Mouse (Mus musculus): ENCODE data around the gene Nisch. TPM values are rescaled to one million over a fixed set of nuclear protein-coding genes. Genes with fewer than 3 reads are reported as not detected.

Nisch gene
- polyA plus RNA-seq, 1 experiment from 2014 or later, result 197 TPM

DNA sequence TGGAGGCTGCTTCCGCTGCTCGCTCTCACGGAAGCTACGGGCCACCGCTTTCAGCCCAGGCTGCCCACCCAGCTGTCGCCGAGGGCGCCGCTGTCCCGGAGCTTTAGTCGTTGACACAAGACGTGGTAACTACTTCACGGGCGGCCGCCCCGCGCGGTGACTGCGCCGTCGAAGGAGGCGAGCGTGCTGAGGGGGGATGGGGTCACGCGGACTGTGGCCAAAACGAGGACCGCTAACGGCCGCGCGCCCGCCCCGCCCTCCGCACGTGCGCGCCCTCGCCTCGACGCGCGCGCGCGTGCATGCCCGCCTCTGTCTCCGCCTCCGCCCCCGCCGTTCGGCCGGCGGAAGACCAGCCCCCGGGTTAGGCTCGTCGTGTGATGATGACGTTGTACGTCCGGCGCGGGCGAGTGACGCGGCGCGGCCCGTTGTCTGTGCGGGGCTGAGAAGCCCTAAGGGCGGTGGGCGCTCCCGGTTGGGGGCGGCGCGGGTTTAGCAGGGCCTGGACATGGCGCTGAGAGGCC is 34.4 kb upstream of the Nisch start, which contains the start of the genes Phf7 and Bap1:
Gene Phf7, minus strand, starts transcription at position 234 of the 521 bp plus-strand sequence.
Gene Bap1, plus strand, starts transcription at position 367 of the 521 bp plus-strand sequence.
- Histone ChIP-seq H3K27me3 (ENCODE audit: insufficient read depth, low read length) (no peaks in the 10 kb centered on the region), H3K36me3 (ENCODE audit: insufficient read depth, low read length) (peaks cover 34% of the 10 kb centered on the region), H3K4me3 (replicated peaks; ENCODE audit: low read depth, low read length) (peak within 1 kb of the TSS; percentile 99), H3K9ac (ENCODE audit: low read depth, low read length) (peak within 1 kb of the TSS; percentile 99), H3K9me3 (replicated peaks; ENCODE audit: low read length) (no peaks in the 10 kb centered on the region), H3K4me2 (ENCODE audit: low read length) (peak within 1 kb of the TSS; percentile 83), H3K4me1 (replicated peaks; ENCODE audit: insufficient read depth, low read length) (0 out of 2 replicates have a peak, but pooled peaks cover 3% of the 10 kb centered on the region), H3K27ac (peak within 1 kb of the TSS; percentile 90)
- peak; percentile 14; the same call in 1 of the 2 replicates for TF ChIP-seq CTCF (IDR thresholded peaks at IDR 0.05; ENCODE audit: low read depth)
- ATAC-seq (replicated peaks; ENCODE audit: low FRiP score, low read depth) (peak; percentile 94), DNase-seq (ENCODE audit: low spot score) (peak; percentile 96)
- WGBS, result under 1% methylated on average over 74 of the region's 75 CpGs

GRCm38 (mm10) chr14:31250222-31251083 is 33.7 kb upstream of the Nisch start:
- TF ChIP-seq CTCF (IDR thresholded peaks at IDR 0.05; ENCODE audit: low read depth), result no peak
- Histone ChIP-seq H3K4me1 (replicated peaks; ENCODE audit: insufficient read depth, low read length) (0 out of 2 replicates have a peak, but pooled peaks cover 3% of the 10 kb centered on the region), H3K9me3 (replicated peaks; ENCODE audit: low read length) (no peaks in the 10 kb centered on the region), H3K4me3 (replicated peaks; ENCODE audit: low read depth, low read length) (peak overlapping the region; percentile 99), H3K9ac (ENCODE audit: low read depth, low read length) (peak overlapping the region; percentile 99), H3K4me2 (ENCODE audit: low read length) (peak overlapping the region; percentile 73), H3K36me3 (ENCODE audit: insufficient read depth, low read length) (peaks cover 27% of the 10 kb centered on the region), H3K27me3 (ENCODE audit: insufficient read depth, low read length) (no peaks in the 10 kb centered on the region), H3K27ac (peak overlapping the region; percentile 90)
- 16% methylated on average over 38 of the region's 38 CpGs for WGBS
- peak; percentile 84 for DNase-seq (ENCODE audit: low spot score)
- no peak for ATAC-seq (replicated peaks; ENCODE audit: low FRiP score, low read depth)

DNA sequence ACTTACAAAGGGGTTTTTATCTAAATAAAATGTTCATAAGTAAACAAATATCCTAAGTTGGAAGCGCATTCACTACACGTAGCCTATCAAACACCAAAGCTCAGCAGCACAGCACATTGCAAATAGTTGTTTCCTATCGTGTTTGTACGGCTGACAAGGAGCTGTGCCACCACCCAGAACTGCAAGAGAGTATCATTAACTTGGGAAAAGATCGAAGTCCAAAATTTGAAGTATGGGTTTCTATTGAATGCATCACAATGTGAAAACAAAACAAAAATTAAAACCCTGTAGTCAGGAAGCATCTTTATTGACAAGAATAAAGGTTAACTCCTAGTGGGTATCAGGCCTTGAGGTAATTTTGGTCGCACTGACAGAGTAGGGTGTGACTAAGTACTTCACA is 31.6 kb upstream of the Nisch start:
- 91% methylated on average over 6 of the region's 6 CpGs for WGBS
- ATAC-seq (replicated peaks; ENCODE audit: low FRiP score, low read depth), result no peak
- TF ChIP-seq CTCF (IDR thresholded peaks at IDR 0.05; ENCODE audit: low read depth), result no peak
- Histone ChIP-seq H3K9ac (ENCODE audit: low read depth, low read length) (no peak overlapping the region), H3K4me2 (ENCODE audit: low read length) (no peak overlapping the region), H3K4me3 (replicated peaks; ENCODE audit: low read depth, low read length) (no peak overlapping the region), H3K9me3 (replicated peaks; ENCODE audit: low read length) (no peaks in the 10 kb centered on the region), H3K27ac (no peak overlapping the region), H3K36me3 (ENCODE audit: insufficient read depth, low read length) (peaks cover 7% of the 10 kb centered on the region; the same call in 1 of the 2 replicates), H3K27me3 (ENCODE audit: insufficient read depth, low read length) (no peaks in the 10 kb centered on the region), H3K4me1 (replicated peaks; ENCODE audit: insufficient read depth, low read length) (0 out of 2 replicates have a peak, but pooled peaks cover 3% of the 10 kb centered on the region)
- DNase-seq (ENCODE audit: low spot score), result no peak

DNA sequence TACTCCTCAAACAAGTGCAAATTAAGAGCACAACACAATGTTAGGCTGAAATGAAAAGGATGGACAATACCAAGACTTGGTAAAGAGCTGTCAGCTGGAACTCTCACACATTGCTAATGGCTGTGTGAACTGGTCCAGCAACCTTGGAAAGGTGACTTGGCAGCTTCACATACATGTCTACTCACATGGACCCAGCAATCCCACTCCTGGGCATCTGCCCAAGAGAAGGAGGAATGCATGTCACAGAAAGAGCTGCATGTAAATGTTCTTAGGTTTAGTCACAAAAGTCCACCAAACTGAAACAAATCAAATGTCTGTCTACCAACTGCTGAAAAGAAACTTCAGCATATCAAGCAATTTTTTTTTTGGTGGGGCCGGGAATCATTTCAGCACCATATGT is 29.2 kb upstream of the Nisch start:
- WGBS, result 71% methylated on average over 1 of the region's 1 CpGs

DNA sequence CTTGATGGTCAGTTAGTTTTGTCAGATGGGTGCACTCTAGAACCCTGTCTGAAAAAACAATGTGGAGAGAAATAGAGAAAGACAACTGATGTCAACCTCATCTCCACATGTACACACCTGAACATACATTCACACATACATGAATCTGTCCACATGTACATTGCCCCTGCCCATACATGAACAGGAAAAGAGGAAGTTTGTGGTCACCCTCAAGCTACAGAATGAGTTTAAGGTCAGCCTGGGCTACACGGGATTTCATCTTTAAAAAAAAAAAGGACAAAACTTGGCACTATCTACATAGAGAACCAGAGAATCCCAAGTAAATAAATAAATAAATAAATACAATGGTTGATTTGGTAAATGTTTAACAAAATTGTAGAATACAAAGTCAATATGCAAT is 28.0 kb upstream of the Nisch start:
- no peaks in the 10 kb centered on the region for H3K27me3 ChIP-seq (ENCODE audit: insufficient read depth, low read length)

More for the DNA sequence above, 29.2 kb upstream of the Nisch start:
- no peaks in the 10 kb centered on the region for H3K9me3 ChIP-seq (replicated peaks; ENCODE audit: low read length)
- ATAC-seq (replicated peaks; ENCODE audit: low FRiP score, low read depth), result no peak
- H3K9ac ChIP-seq (ENCODE audit: low read depth, low read length), result no peak overlapping the region
- no peaks in the 10 kb centered on the region for H3K27me3 ChIP-seq (ENCODE audit: insufficient read depth, low read length)
- TF ChIP-seq CTCF (IDR thresholded peaks at IDR 0.05; ENCODE audit: low read depth), result no peak
- no peak overlapping the region for H3K27ac ChIP-seq
- no peaks in the 10 kb centered on the region for H3K36me3 ChIP-seq (ENCODE audit: insufficient read depth, low read length)
- no peak for DNase-seq (ENCODE audit: low spot score)
- H3K4me1 ChIP-seq (replicated peaks; ENCODE audit: insufficient read depth, low read length), result no peaks in the 10 kb centered on the region
- H3K4me2 ChIP-seq (ENCODE audit: low read length), result no peak overlapping the region
- H3K4me3 ChIP-seq (replicated peaks; ENCODE audit: low read depth, low read length), result no peak overlapping the region

DNA sequence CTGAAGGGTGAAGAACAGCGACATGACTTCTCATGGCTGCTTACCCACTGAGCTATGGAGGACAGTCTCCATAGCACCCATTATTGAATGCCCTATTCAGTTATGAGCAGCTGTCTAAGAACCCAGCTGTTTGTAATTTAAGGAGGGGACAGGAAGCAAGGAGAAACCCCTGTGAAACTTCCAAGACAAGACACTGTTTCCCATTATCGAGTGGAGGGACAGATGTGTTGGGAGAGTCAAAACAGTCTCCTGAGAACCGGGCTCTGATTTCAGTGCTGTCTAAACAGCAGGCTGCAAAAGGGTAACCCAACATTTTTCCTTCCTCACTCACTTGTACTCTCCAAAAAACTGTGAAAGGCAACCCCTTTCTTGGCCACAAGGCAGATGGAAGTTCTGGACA is 23.8 kb upstream of the Nisch start:
- Histone ChIP-seq H3K9me3 (replicated peaks; ENCODE audit: low read length) (no peaks in the 10 kb centered on the region), H3K4me2 (ENCODE audit: low read length) (no peak overlapping the region), H3K36me3 (ENCODE audit: insufficient read depth, low read length) (peaks cover 7% of the 10 kb centered on the region; the same call in 1 of the 2 replicates), H3K9ac (ENCODE audit: low read depth, low read length) (no peak overlapping the region), H3K27ac (no peak overlapping the region), H3K27me3 (ENCODE audit: insufficient read depth, low read length) (no peaks in the 10 kb centered on the region), H3K4me3 (replicated peaks; ENCODE audit: low read depth, low read length) (no peak overlapping the region), H3K4me1 (replicated peaks; ENCODE audit: insufficient read depth, low read length) (no peaks in the 10 kb centered on the region)
- TF ChIP-seq CTCF (IDR thresholded peaks at IDR 0.05; ENCODE audit: low read depth), result no peak
- WGBS, result 44% methylated on average over 3 of the region's 3 CpGs
- DNase-seq (ENCODE audit: low spot score) (no peak), ATAC-seq (replicated peaks; ENCODE audit: low FRiP score, low read depth) (no peak)

More for the DNA sequence above, 28.0 kb upstream of the Nisch start:
- H3K9me3 ChIP-seq (replicated peaks; ENCODE audit: low read length), result no peaks in the 10 kb centered on the region
- DNase-seq (ENCODE audit: low spot score), result no peak
- no peak for TF ChIP-seq CTCF (IDR thresholded peaks at IDR 0.05; ENCODE audit: low read depth)
- no peaks in the 10 kb centered on the region for H3K4me1 ChIP-seq (replicated peaks; ENCODE audit: insufficient read depth, low read length)
- H3K4me3 ChIP-seq (replicated peaks; ENCODE audit: low read depth, low read length), result no peak overlapping the region
- 88% methylated on average over 1 of the region's 1 CpGs for WGBS
- no peaks in the 10 kb centered on the region for H3K36me3 ChIP-seq (ENCODE audit: insufficient read depth, low read length)
- H3K4me2 ChIP-seq (ENCODE audit: low read length), result no peak overlapping the region
- no peak for ATAC-seq (replicated peaks; ENCODE audit: low FRiP score, low read depth)
- no peak overlapping the region for H3K27ac ChIP-seq
- H3K9ac ChIP-seq (ENCODE audit: low read depth, low read length), result no peak overlapping the region
